Mouse (Mus musculus) urinary bladder, adult 18-20 months (tissue): Measurements from ENCODE around the gene Kdm4b.

ENCODE experiments used
- DNase-seq, 2 experiments: peaks; one replicate each; pipeline ENCODE4 v3.0.0; 2022; ENCODE audit warnings: low spot score in 2 of 2, mixed read lengths in 2 of 2

The Kdm4b gene

GRCm38 (mm10) chr17:56298238-56298637 is 27.6 kb upstream of the Kdm4b start:
- no peak for DNase-seq

- no peak for DNase-seq
These were observed 25.7 kb upstream of the Kdm4b start, which contains the start of gene Arrdc5 for GRCm38 (mm10) chr17:56300186-56300585. TSS of gene Arrdc5 (minus strand) at chr17:56300286.

- no peak for DNase-seq
These were observed 23.4 kb upstream of the Kdm4b start for GRCm38 (mm10) chr17:56302363-56302996.

- peak in 1 of 2 experiments; percentile 69 for DNase-seq
These were observed 22.6 kb upstream of the Kdm4b start, which contains the start of gene Uhrf1 for GRCm38 (mm10) chr17:56303160-56303846. TSS of gene Uhrf1 (plus strand) at chr17:56303321.

GRCm38 (mm10) chr17:56303847-56304586 is 21.8 kb upstream of the Kdm4b start:
- DNase-seq, result peak; percentile 93

GRCm38 (mm10) chr17:56304718-56305117 is 21.1 kb upstream of the Kdm4b start:
- no peak for DNase-seq

- DNase-seq, result no peak
These were observed 20.7 kb upstream of the Kdm4b start for GRCm38 (mm10) chr17:56305156-56305555.

- DNase-seq, result no peak
These were observed 20.0 kb upstream of the Kdm4b start for GRCm38 (mm10) chr17:56305826-56306225.

GRCm38 (mm10) chr17:56308088-56308487 is 17.8 kb upstream of the Kdm4b start:
- peak; percentile 58 to 72 for DNase-seq

GRCm38 (mm10) chr17:56309191-56309945 is 16.5 kb upstream of the Kdm4b start:
- no peak for DNase-seq

- no peak for DNase-seq
These were observed 1.4 kb upstream of the Kdm4b start for GRCm38 (mm10) chr17:56324419-56324818.

GRCm38 (mm10) chr17:56326153-56327147 is 588 bp downstream of the Kdm4b start:
- DNase-seq, result no peak

GRCm38 (mm10) chr17:56329267-56329666 is 3.4 kb downstream of the Kdm4b start:
- DNase-seq, result no peak

GRCm38 (mm10) chr17:56330345-56330744 is 4.5 kb downstream of the Kdm4b start:
- DNase-seq, result no peak

GRCm38 (mm10) chr17:56331256-56331655 is 5.4 kb downstream of the Kdm4b start:
- no peak for DNase-seq

- DNase-seq, result no peak
These were observed 7.1 kb downstream of the Kdm4b start for GRCm38 (mm10) chr17:56332987-56333386.

GRCm38 (mm10) chr17:56337190-56337589 is 11.3 kb downstream of the Kdm4b start:
- no peak for DNase-seq

- DNase-seq, result no peak
These were observed 11.9 kb downstream of the Kdm4b start for GRCm38 (mm10) chr17:56337791-56338190.

- DNase-seq, result no peak
These were observed 13.0 kb downstream of the Kdm4b start for GRCm38 (mm10) chr17:56338909-56339308.

- no peak for DNase-seq
These were observed 14.9 kb downstream of the Kdm4b start for GRCm38 (mm10) chr17:56340717-56341116.

GRCm38 (mm10) chr17:56343466-56343865 is 17.6 kb downstream of the Kdm4b start:
- no peak for DNase-seq
